Mouse (Mus musculus): ENCODE measurements at regions not wholly inside any gene's neighbourhood (a gene's known extent, or its start where the extent isn't known, plus 50 kb on each side); places are given as distances from the start of the nearest gene placed in this dataset.
"Not testable (repeated sequence)": the region's sequence is repeated elsewhere in the genome, so short reads cannot be mapped to it uniquely, and the experiment has no call there.

DNA sequence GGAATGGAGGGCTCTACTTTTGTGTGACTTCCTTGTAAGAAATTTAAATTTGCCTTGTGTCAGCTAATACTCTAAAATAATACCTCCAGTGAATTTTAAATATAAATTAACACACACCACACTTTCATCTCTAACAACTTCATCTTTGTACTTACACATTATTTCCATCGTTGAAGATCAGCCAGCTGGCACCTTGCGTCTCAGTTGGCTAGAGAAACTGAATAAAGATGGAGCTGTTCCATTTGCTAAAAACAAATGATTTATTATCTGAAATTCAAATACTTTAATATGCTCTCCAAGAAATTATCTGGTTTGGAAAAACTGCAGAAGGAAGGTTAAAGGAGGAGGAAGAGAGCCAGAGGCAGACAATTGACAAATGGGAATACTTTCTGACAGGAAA lies 122.0 kb upstream of the Gm11096 start:
- DNase-seq (ENCODE audit: low read depth, low spot score), result no peak

GRCm38 (mm10) chr17:81316655-81317054 lies 124.9 kb upstream of the Gm11096 start:
- no peak for DNase-seq (ENCODE audit: low read depth, low spot score)

DNA sequence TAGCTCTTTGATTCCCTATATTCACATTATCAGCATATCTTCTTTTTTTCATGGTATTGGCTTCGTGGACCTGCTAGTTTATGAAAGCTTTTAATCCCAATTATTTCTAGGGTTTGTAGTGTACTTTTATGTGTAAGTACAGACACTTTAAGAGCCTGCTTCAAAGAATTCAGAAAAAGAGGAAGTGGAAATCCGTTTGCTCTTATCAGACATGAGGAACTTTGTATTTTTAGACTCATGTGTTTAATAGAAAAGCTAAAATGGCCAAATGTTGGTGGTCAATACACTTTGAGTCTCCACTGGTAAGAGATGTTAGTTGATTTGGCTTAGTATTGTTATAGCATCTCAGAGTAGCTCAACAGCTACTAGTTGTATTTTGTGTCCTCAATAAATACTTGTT lies 135.7 kb upstream of the Gm11096 start:
- no peak for DNase-seq (ENCODE audit: low read depth, low spot score)

- no peak for DNase-seq (ENCODE audit: low read depth, low spot score)
These were observed 137.0 kb upstream of the Gm11096 start for GRCm38 (mm10) chr17:81304574-81304973.

DNA sequence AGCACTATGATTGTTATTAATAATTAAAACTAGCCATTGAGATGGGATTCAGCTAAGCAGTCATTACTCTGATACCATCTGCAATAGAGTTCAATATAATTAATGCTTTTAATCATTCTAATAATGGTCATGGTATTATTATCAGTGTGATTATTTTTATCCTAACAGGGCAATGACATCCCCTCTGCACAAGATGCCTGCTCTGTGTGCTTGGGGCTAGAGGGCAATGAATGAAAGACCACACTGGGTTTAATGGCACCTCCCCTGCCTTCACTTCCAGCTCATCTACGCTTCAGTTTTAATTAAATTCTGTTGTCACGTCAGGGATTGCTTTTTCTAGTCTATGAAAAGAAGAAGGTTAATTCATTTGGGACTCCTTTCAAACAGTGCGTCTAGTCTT lies 139.1 kb upstream of the Gm11096 start:
- DNase-seq (ENCODE audit: low read depth, low spot score), result no peak

DNA sequence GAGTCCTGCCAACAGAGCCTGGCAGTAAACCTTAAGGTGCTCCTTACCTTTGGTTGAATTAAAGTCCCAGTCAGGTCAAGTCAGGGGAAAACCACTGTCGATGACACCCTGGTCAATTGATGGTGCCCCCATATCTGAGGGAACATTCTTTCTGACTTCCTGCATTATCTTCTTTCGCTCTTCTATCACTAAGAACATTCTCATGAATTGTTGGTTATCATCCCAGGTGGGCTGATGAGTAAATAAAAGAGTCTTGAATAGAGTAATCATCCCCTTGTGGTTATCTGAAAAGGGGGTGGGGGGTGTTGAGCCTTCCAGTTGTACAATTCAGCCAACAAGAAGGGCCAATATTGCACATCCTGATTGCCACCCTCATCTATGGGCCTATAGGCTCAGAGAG lies 149.7 kb upstream of the Gm11096 start:
- no peak for DNase-seq (ENCODE audit: low read depth, low spot score)

GRCm38 (mm10) chr17:81282543-81282942 lies 159.0 kb upstream of the Gm11096 start:
- DNase-seq (ENCODE audit: low read depth, low spot score), result no peak

GRCm38 (mm10) chr17:81270235-81270634 lies 171.3 kb upstream of the Gm11096 start:
- no peak for DNase-seq (ENCODE audit: low read depth, low spot score)

DNA sequence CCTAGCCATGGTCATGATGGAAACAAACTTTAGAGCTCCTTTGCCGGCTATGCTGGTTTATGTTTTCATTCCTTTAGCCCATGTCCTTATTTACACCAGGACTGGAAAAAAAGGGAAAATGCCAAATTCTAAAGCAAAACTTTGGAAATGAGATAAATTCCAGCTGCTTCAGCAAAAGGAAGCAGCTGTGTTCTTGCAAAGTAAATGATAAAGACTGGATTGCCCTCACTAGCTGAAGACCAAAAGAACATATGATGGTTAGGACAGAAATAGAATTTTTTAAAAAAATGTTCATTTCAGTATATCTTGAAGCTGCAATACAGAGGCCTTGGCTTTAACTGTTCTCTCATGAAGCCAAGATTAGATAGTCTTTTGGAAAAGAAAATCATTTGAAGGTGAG lies 179.6 kb upstream of the Gm11096 start:
- DNase-seq (ENCODE audit: low read depth, low spot score), result no peak

DNA sequence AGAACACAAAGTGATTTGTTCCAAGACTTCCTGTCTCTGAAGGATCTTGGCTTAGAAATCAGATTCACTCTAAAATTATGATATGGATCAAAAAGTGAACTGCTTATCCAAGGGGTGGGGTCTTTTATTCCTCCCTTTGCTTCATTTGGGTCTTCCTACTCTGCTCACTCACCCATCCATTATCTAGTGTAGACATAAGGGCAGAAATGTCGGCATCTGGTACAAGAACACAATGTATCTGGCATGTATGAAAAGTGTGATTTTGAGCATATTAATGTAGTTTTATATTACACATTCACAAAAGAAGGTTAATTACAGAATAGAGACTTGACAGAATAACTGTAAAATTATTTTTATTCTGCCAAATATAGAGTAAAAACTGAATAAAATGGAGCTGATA lies 181.5 kb upstream of the Gm11096 start:
- DNase-seq (ENCODE audit: low read depth, low spot score), result no peak

DNA sequence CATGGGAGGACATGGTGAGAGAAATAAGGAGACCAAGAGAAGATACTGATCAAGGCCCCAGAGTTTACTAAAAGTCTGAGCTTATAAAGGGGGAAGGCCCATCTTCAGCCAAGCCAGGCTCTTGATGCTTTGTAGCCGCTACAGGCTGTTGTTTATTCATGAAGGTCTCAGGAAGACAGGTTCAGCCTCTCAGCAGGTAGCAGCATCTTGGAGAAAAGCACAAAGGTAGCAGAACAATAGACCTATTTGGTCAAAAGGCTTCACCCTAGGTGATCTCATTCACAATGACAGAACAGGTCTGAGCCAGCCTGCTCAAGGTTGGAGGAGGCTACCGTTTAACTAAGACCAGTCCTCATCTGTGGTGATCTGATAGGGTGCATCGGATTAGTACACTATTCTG lies 185.5 kb upstream of the Gm11096 start:
- no peak for DNase-seq (ENCODE audit: low read depth, low spot score)

DNA sequence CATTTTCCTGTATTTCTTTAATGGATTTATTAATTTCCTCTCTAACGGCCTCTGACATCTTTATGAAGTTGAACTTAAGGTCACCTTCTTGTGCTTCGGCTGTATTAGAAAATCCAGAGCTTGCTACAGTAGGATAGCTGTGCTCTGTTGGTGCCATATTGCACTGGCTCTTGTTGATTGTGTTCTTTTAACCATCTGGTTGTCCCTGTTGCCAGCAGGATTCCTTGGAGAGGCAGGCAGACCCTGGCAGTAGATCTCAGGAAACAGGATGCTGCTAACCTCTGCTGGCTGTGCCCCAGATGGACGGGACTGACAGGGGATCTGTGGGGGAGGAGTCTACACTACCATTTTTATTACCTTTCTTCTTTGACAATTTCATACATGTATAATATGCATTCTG lies 185.9 kb upstream of the Thumpd2 start:
- DNase-seq (ENCODE audit: low read depth, low spot score), result no peak

GRCm38 (mm10) chr17:81246156-81246555 lies 181.3 kb upstream of the Thumpd2 start:
- DNase-seq (ENCODE audit: low read depth, low spot score), result no peak

GRCm38 (mm10) chr17:81231771-81232170 lies 166.9 kb upstream of the Thumpd2 start:
- not testable (repeated sequence) for DNase-seq (ENCODE audit: low read depth, low spot score)

DNA sequence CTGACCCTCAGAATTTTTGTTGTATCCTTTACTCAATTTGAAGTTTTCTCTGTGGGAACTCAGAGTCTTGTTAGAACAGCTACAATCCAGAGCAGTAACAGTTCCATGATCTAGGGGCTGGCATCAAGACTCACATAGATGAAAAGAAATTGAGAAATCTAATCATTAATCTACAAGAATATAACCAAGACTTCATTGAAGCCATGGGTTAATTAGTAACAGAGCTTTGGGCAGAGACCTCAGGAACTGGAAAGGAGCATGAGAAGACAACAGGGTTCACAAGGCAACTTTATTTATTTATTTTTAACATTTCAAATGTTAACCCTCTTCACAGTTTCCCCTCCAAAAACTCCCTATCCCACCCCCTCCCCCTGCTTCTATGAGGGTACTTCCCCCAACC lies 160.4 kb upstream of the Thumpd2 start:
- no peak for DNase-seq (ENCODE audit: low read depth, low spot score)

DNA sequence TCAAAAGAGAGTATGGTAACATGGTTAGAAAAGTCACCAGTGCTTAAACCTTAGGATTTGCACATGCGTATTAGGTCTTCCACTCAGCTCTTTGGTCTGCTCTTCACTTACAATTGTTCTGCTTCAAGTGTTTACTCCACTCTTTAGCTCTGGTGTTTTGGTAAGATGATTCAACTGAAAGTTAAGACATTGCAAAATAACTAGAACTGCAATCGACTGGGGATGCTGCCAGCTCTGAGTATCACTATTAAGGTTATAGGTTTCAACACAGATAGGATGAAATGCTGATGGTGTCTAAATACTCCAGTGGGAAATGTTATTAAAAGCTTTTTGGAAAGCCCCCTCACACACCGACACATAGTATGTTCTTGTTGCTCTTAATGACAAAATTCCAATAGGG lies 156.6 kb upstream of the Thumpd2 start:
- DNase-seq (ENCODE audit: low read depth, low spot score), result peak; percentile 5

DNA sequence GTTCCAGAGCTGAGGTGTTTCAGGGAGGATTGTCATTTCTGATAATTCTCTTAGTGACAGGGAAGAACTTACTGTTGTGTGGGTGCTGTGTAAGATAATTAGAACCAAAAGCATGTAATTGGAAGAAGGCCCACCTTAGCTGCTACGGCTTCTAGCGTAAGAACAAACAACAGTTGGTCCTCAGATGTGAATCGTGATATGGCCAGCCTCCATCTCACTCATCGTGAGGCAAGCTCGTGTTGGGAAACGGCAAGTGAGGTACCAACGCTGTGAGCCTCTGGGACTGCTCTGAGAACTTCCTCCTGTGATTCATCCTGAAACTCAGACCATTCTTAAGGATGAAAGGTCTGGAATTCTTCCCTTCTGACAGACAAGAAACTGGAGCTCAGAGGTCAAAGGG lies 150.0 kb upstream of the Thumpd2 start:
- no peak for DNase-seq (ENCODE audit: low read depth, low spot score)

GRCm38 (mm10) chr17:81212043-81212442 lies 147.2 kb upstream of the Thumpd2 start:
- DNase-seq (ENCODE audit: low read depth, low spot score), result no peak

GRCm38 (mm10) chr17:81210389-81210788 lies 145.5 kb upstream of the Thumpd2 start:
- DNase-seq (ENCODE audit: low read depth, low spot score), result no peak

DNA sequence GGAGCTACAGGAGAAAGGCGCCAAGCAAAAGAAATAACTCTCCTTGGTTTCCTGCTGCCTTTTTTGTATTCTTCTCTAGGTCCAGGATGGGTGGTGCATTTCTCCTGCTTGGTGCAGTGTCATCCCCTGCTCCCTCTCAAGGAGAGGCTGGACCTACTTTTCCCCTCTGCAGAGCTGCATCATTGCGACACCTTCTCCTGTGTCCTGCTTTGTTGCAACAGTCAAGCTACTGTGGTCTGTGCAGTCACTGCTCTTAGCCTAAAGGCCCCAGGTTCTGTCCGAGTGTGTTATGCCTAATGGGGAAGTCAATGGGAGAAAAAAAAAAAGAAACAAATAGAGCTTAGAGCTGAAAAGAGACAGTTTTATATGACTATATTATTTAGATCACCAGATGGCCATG lies 144.4 kb upstream of the Thumpd2 start:
- DNase-seq (ENCODE audit: low read depth, low spot score), result no peak

- no peak for DNase-seq (ENCODE audit: low read depth, low spot score)
These were observed 136.2 kb upstream of the Thumpd2 start for GRCm38 (mm10) chr17:81201052-81201451.

DNA sequence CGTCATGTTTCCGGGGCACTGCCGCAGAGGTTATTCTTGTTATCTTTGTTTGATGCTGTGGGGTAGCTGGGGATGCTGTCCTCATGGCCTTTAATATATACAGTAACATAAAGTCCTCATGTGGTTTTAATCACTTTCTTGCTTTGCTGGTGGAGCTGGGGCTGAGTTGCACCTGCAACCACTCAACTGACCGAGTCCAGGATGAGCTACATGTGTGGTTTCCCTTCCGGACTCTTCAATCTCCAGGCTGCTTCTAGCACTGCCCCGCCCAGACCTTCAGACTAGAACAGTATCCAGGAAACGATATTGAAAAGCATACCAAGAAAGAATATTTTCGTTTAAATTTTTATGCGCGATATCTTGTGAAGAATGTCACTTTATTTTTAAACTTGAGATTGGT lies 129.1 kb upstream of the Thumpd2 start:
- no peak for DNase-seq (ENCODE audit: low read depth, low spot score)

DNA sequence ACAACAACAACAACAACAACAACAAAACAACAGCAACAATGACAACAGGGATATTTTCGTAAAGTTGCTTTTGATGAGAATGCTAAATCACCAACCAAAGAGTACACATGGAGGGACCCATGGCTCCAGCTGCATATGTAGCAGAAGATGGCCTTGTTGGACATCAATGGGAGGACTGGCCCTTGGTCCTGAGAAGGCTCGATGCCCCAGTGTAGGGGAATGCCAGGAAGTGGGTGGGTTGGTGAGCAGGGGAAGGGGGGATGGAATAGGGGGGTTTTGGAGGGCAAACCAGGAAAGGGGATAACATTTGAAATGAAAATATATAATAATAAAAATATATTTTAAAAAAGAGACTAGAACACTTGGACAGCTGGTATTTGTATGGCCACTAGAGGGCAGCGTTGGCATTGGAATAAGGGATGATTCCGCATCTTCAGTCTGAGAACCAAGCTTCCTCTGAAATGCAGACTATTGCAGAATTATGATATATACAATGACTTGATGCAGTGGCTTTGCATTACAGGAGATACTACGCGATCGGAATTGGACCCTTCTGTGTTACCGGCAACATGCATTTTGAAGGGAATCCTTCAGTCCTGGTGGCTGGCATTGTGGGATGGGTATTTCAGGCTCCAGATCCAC lies 128.5 kb upstream of the Thumpd2 start:
- DNase-seq (ENCODE audit: low read depth, low spot score), result peak; percentile 86

DNA sequence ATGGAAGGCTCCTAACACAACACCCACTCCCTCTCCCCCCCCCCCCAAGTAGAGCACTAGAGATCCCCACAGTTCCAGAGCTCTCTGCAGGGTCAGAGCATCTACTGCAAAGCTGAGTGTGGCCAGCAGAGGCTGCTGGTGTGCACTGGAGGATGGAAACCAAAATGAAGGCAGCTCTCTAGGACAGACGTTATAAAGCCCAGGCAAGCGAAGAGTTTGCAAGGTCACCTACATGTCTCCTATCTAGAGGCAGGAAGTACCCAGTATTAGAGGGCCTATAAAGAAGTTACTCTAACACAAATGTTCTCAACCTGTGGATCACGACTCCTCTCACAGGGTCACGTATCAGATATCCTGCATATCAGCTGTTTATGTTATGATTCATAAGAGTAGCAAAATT lies 125.1 kb upstream of the Thumpd2 start:
- DNase-seq (ENCODE audit: low read depth, low spot score), result peak; percentile 38
